Mouse (Mus musculus): ENCODE data around the gene Tmem266.

Tmem266 gene

DNA sequence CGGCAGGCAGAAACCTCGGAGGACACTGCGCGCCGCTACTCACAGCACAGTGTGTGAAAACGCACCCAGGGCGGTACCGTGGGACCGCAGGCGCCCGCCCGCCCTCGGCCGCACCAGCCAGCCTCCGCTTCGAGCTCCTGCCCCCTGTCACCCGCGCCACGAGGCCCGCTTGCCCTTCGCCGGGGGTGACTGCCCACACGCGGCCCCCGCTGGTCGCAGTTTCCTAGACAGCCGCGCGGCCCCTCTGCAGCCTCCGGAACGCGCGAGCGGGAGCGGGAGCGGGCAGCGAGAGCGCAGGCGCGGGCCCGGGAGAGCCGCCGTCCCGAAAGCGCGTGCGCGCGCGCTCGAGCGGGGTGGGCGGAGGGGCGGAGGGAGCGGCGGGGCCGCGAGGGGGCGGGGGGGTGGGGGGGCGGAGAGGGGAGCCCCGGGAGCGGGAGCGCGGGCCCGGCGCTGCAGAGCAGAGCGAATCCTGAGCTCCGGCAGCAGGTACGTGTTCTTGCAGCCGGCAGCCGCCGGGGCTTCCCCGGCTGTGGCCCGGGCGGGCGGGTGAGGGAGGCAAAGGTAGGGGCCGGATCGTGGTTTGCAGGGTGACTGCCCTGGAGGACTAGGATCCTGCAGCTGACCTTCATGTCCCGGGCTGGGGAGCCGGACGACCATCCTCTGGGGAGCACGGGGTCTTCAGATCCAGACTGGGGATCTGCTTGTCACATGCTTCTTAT, at the start of gene Tmem266, which contains the start of gene Nrg4:
Tmem266 (plus strand) TSS at position 399 of the 719 bp plus-strand sequence.
Nrg4 (minus strand) TSS at position 330 of the 719 bp plus-strand sequence.
- DNase-seq (ENCODE audit: low spot score) = peak; percentile 45

- no peak for DNase-seq (ENCODE audit: low spot score)
Measured at GRCm38 (mm10) chr9:55277562-55277961, 49.2 kb upstream of the Tmem266 start.

GRCm38 (mm10) chr9:55279114-55279825, 47.4 kb upstream of the Tmem266 start:
- DNase-seq (ENCODE audit: low spot score) = no peak

- no peak for DNase-seq (ENCODE audit: low spot score)
Measured at GRCm38 (mm10) chr9:55283516-55283915, 43.2 kb upstream of the Tmem266 start.

GRCm38 (mm10) chr9:55285197-55285596, 41.5 kb upstream of the Tmem266 start:
- DNase-seq (ENCODE audit: low spot score) = no peak

DNA sequence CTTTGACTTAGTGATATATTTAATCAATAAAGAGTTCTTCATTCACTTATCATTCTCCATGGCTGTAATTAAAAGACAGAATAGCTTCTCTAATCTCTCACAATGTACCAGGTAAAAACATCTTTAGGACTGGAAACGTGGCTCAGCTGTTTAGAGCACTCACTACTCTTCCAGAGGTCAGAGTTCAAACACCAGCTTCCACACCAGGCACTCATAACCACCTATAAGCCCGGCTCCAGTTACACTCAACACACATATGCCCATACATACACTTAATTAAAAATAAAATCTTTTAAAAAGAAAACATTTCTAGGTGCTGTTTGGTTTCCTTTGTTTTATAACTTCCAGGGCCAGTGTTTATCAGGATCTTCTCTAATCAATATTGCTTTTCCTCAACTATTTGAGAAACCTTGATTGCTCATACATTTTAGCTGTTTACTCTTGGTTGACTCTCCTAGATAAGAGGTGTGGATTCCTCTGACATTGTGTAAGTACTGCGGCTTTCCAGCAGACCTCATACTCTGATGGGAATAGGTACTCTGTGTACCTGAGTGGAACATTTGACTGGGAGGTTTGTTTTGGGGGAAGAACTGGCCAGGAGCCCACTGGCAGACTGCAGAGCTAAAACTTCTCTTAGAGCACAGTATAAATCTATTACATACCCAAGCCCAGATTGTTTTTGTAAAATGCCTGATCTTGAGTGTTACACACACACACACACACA, 37.1 kb upstream of the Tmem266 start:
- DNase-seq (ENCODE audit: low spot score) = no peak

DNA sequence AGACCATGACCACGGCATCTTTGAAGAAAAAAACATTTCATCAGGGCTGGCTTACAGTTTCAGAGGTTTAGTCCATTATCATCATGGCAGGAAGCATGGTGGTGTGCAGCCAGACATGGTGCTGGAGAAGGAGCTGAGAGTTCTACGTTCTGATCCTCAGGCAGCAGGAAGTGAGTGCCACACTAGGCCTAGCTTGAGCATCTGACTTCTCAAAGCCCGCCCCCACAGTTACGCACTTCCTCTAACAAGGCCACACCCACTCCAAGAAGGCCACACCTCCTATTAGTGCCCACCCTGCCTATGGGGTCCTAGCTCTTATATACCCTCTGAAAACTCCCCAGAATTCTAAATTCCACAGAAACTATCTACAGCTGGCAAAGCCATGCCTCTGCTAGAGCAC, 34.7 kb upstream of the Tmem266 start:
- DNase-seq (ENCODE audit: low spot score) = no peak

DNA sequence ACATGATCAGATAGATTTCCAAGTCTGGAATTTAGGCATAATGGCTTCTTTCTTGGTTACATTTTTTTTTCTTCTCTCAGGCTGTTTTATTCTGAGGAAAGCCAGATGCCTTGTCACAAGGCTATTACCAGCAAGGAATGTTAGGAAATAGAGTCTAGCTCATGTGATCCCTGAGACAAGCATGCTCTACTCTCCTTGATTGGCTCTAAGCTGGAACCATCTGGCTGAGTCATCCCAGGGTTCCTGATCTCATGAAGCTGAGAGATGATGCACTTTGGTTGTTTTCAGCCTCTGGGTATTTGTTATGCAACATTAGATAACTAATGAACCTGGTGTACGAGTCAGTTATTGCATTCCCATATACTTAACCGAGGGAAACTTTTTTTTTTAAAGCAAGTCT, 30.5 kb upstream of the Tmem266 start:
- DNase-seq (ENCODE audit: low spot score) = no peak

DNA sequence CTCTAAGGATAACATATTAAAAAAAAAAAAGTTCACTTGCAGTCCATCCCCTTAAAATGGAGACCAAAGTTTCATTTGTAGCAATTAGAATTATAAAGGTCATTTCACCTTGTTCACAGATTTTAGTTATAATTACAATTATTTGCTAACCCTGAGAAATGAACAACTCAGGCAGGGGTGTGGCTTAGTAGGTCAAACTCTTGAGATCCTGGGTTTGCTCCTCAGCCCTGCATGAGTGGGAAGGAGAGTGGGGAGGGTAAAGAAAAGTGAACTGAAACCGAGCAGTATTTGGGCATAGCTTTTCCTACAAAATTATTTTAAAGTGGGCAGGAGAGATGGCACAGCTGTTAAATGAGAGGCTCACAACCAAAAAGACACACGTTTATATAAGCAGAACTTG, 19.6 kb upstream of the Tmem266 start:
- no peak for DNase-seq (ENCODE audit: low spot score)

GRCm38 (mm10) chr9:55307557-55307956, 19.2 kb upstream of the Tmem266 start:
- no peak for DNase-seq (ENCODE audit: low spot score)

DNA sequence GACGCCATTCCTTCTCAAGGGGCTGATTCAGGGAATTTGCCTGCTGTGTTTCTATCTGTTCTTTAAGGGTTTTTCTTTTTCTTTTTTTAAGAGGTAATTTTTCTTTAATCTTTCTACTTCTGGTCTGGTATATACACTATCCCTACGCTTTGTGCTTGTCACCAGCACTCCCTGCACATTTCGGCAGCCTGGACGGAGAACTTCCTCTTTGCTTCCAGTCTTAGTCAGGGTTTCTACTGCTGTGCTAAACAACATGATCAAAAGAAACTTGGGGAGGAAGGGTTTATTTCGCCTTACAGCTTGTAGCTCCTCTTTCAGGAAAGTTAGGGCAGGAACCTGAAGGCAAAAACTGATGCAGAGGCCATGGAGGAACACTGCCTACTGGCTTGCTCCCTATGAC, 18.3 kb upstream of the Tmem266 start:
- no peak for DNase-seq (ENCODE audit: low spot score)

DNA sequence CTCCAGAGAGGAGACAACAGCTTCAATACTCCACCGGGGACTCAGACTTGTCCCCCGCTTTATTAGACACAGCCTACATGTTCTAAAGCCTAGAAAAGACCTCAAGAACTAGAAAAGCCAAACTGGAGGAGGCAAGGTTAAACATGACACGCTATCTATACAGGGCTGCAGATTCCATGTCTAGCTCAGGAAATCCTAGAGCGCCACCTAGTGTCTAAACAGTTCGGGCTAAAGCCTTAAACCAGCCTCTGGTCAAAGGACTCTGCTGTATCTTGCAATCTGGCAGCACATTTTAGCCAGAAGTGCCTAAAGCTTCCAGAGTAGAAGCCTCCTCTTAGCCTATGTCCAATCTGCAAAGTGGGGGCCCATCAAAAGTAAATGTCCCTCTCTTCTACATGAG, 15.2 kb upstream of the Tmem266 start:
- peak; percentile 32 for DNase-seq (ENCODE audit: low spot score)

DNA sequence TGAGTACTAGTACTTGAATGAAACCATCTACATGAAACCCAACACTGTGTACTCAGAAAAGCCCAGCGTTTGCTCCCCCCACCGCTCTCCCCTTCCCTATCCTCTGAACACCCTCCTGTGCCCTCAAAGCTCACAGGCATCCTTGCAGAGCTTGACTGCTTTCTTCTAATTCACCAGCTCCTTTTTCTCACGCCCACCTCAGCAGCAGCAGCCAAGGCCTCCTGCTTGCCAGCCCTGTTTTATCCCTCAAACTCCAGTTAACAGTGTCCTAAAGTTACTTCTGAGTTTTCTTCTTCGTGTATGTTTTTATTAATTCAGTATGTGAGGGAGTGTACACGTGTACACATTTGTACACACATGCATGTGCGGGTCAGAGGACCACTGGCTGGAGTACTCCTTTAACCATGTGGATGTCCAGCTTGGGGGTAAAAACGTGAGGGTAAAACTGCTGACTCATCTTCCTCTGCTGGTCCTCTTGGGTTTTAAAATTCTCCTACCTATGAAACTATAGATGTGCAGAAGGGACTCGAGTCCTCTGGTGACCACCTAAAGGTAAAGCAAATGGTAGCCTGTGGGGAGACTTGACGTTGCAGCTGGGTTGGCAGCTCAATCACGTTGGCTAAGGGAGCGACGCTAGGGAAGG, 13.0 kb upstream of the Tmem266 start:
- no peak for DNase-seq (ENCODE audit: low spot score)

- DNase-seq (ENCODE audit: low spot score) = no peak
Measured at GRCm38 (mm10) chr9:55322641-55323040, 4.1 kb upstream of the Tmem266 start.

DNA sequence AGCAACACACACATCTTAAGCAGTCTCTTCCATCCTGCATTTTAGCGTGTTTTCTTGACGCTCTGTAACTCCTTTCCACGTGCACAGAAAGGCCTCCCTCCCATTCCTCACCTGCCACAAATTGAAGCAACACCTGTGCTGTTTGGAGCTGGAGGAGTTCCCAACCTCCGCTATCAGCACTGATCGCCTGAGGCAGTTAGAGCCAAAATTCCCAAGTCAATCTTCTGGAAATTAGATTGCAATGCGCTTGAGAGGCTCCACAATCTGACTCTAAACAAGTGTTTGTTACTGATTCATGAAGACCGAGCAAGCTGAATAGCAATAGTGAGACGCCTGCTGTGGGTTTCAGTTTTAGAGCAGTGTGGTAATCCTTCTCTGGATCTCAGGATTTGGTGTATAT, 2.6 kb upstream of the Tmem266 start:
- no peak for DNase-seq (ENCODE audit: low spot score)

DNA sequence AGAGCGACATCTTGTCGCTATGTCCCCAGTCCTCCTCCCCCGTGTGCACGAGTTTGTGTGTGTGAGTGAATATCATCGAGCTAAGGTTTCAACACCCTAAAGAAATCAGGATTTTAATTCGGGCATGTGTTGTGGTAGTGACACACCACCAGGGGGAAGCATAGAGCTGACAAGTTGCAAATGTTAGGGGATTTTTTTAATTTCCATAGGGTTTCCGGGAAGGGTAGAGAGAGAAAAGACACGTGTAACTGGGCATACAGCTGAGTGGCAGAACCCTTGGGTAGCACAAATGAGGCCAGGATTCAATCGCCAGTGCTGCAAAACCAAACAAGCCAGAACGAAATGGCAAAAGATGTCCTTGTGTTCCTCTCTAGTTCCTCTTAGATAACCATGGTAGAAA, 2.2 kb upstream of the Tmem266 start:
- no peak for DNase-seq (ENCODE audit: low spot score)

- no peak for DNase-seq (ENCODE audit: low spot score)
Measured at GRCm38 (mm10) chr9:55325061-55325460, 1.7 kb upstream of the Tmem266 start.

DNA sequence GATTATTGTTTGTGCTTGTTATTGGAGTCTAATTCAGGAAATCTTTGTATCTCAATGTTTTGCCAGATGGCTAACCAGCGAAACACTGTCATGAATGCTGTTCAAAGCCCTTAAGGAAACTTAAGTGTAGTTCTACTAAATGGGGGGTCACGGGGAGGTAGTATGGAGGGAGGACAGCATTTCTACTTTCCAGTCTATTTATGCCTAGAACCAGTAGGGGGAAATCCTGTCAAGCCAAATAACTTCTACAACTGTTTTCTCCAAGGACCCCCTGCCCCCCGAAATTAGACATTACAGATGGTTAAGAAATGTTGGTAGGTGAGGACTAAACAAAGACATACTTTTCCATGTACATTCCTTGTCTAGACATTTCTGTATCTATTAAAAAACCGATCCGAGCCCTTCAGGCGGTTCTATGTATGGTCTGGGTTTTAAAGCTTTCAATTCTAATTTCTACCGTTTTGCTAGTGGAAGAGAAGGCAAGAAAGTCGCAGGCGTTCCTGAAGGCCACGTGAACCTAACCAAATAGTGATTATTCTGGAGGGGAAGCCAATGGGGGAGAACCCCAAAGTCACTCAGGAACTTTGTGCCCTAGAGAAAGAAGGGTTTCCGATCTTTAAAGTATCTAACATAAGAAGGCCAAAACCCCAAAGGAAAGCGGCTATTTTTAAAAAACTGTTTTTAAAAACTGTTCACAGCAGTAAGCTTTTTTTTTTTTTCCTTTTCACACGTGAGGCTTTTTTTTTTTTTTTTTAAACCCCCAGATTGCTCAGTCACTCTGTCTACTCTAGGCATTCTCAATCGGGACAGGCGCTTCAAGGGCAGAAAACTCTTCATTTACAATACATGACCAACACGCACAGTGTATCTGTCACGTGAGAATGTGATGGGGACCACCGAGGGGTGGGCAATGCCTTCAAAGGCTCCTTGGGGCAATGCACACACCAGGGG, 874 bp upstream of the Tmem266 start:
- no peak for DNase-seq (ENCODE audit: low spot score)

GRCm38 (mm10) chr9:55327234-55327615, 512 bp downstream of the Tmem266 start:
- peak; percentile 1 for DNase-seq (ENCODE audit: low spot score)

DNA sequence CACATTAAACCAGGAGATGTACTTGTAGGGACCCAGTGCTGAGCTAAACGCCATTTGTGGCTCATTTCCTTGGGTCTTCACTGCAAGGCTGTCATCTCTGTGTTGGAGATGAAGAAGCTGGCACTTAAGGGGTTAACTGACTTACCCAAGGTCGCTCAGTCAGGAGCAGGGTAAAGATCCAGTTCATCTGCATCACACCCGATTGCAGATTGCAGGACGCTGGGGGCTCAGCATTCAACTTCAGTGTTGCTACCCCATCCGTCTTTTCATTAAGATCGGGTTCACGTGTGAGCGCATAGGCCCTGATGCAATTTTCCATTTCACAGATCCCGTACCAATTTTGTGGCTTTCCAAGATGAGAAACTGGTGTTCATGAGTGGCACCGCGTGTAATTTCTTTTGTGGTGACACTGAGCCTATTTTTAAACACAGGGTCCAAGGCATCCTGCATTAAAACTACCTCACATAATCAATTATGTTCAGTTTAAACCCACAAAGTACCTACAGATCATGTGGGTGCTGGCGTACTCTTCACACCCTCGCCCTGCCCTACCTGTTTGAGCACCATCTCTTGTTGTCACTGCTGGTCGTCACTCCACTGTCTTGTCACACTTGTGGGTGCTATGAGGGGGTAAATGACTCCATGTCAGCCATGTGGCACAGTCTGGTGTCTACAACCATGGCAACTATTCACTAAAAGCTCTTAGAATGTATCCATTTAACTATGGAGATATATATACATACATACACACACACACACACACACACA, 1.6 kb downstream of the Tmem266 start:
- no peak for DNase-seq (ENCODE audit: low spot score)

- DNase-seq (ENCODE audit: low spot score) = no peak
Measured at GRCm38 (mm10) chr9:55329401-55329800, 2.7 kb downstream of the Tmem266 start.

All from ovary, postnatal 10 days (tissue).